Mouse (Mus musculus) cortical plate, adult 2 months (tissue): ENCODE results near the gene Efhd2.

Source experiments
- CTCF ChIP-seq: fragments of 200-500 bp; IDR thresholded peaks from 2 replicates; pipeline ENCODE4 v1.5.1; 2011; ENCODE audit warnings: mild to moderate bottlenecking, control low read depth, low read length; ENCODE audit not compliant: insufficient read depth; ENCODE audit errors: extremely low read depth
- POLR2A ChIP-seq: fragments of 200-500 bp; IDR thresholded peaks from 2 replicates; pipeline ENCODE4 v1.6.1; 2011; ENCODE audit warnings: mild to moderate bottlenecking, low read length, control low read depth; ENCODE audit not compliant: insufficient read depth; ENCODE audit errors: extremely low read depth

- TF ChIP-seq CTCF, result no peak
- TF ChIP-seq POLR2A, result no peak
These were observed 52.6 kb downstream of the Efhd2 start for GRCm38 (mm10) chr4:141822089-141822488.
